In genomic region chr1:170255560-170255910, GRCm38 (mm10) we compare ENCODE assay signal across 7 mouse cellular contexts. TPM values are rescaled to one million over a fixed set of nuclear protein-coding genes. Genes with fewer than 3 reads are reported as not detected.
A peak's percentile ranks its signal among the peaks of the same experiment; 100 is the strongest.
DNase-seq lines count a peak whose midpoint lies in the region; ATAC-seq and TF ChIP-seq lines count a peak whose summit lies in the region.

No protein-coding gene starts in this region.

- DNase-seq in brain, adult 2 months (ENCODE audit: low read depth, low spot score): peak; percentile 97
- DNase-seq in heart, adult 8-10 months (ENCODE audit: low spot score): peak; percentile 87
- peak; percentile 82 to 87 for DNase-seq in kidney, adult 8-10 months
- DNase-seq in midbrain, embryonic 14.5 days: peak; percentile 94
- DNase-seq in spleen, adult 12 weeks (ENCODE audit: low spot score): peak; percentile 55

- WGBS in limb, embryonic 12.5 days: 8% methylated on average over 32 of the region's 32 CpGs
- WGBS in midbrain, embryonic 14.5 days: 2% methylated on average over 28 of the region's 32 CpGs

- no peaks in the 10 kb centered on the region for H3K4me1 ChIP-seq in embryonic fibroblast, embryonic 13.5 days (ENCODE audit: control insufficient read depth, insufficient read depth, low read length)
- H3K4me1 ChIP-seq in limb, embryonic 12.5 days (replicated peaks): no peaks in the 10 kb centered on the region
- peaks cover 3% of the 10 kb centered on the region; the same call in 1 of the 2 replicates for H3K4me1 ChIP-seq in midbrain, embryonic 14.5 days (ENCODE audit: control insufficient read depth, insufficient read depth, low read length)

- no peaks in the 10 kb centered on the region for H3K36me3 ChIP-seq in limb, embryonic 12.5 days
- no peaks in the 10 kb centered on the region for H3K36me3 ChIP-seq in midbrain, embryonic 14.5 days (ENCODE audit: control insufficient read depth, insufficient read depth, low read length)

- peak overlapping the region; percentile 66 for H3K4me3 ChIP-seq in embryonic fibroblast, embryonic 13.5 days (ENCODE audit: insufficient read depth, low read length)
- peak overlapping the region; percentile 71 for H3K4me3 ChIP-seq in limb, embryonic 12.5 days (replicated peaks)
- H3K4me3 ChIP-seq in midbrain, embryonic 14.5 days (replicated peaks; ENCODE audit: low read depth, low read length): peak overlapping the region; percentile 73

- TF ChIP-seq POLR2A in embryonic fibroblast, embryonic 13.5 days (IDR thresholded peaks at IDR 0.05; ENCODE audit: low read depth, low read length): peak; percentile 81

- TF ChIP-seq CTCF in embryonic fibroblast, embryonic 13.5 days (IDR thresholded peaks at IDR 0.05; ENCODE audit: borderline replicate concordance, insufficient read depth, low read length): no peak

- H3K27me3 ChIP-seq in limb, embryonic 12.5 days: no peaks in the 10 kb centered on the region
- H3K27me3 ChIP-seq in midbrain, embryonic 14.5 days (ENCODE audit: control insufficient read depth, insufficient read depth, low read length): 0 out of 2 replicates have a peak, but pooled peaks cover 9% of the 10 kb centered on the region

- peak overlapping the region; percentile 79 for H3K9ac ChIP-seq in limb, embryonic 12.5 days (replicated peaks)
- peak overlapping the region; percentile 80 for H3K9ac ChIP-seq in midbrain, embryonic 14.5 days (replicated peaks; ENCODE audit: low read length)

- no peak overlapping the region for H3K27ac ChIP-seq in embryonic fibroblast, embryonic 13.5 days (ENCODE audit: insufficient read depth, low read length)
- 0 out of 2 replicates have a peak overlapping the region, but pooled peaks have one; percentile 29 for H3K27ac ChIP-seq in limb, embryonic 12.5 days
- H3K27ac ChIP-seq in midbrain, embryonic 14.5 days (replicated peaks; ENCODE audit: low read depth, low read length): peak overlapping the region; percentile 26; the same call in 1 of the 2 replicates

- peak overlapping the region; percentile 71 for H3K4me2 ChIP-seq in limb, embryonic 12.5 days
- peak overlapping the region; percentile 78 for H3K4me2 ChIP-seq in midbrain, embryonic 14.5 days (ENCODE audit: low read length)

- H3K9me3 ChIP-seq in limb, embryonic 12.5 days: no peaks in the 10 kb centered on the region
- no peaks in the 10 kb centered on the region for H3K9me3 ChIP-seq in midbrain, embryonic 14.5 days (ENCODE audit: control insufficient read depth, low read length)

- peak; percentile 91 for ATAC-seq in limb, embryonic 12.5 days (ENCODE audit: insufficient number of reproducible peaks, insufficient read depth, low FRiP score, low TSS enrichment, low read depth)
- ATAC-seq in midbrain, embryonic 14.5 days (ENCODE audit: low FRiP score, low TSS enrichment): peak; percentile 99

RNA-seq across cellular contexts. Expression of gene Sh2d1b1, which starts 21.6 kb away (rescaled TPM):
- 0.19 and 0.75 TPM in 2 replicates for polyA plus RNA-seq in embryonic fibroblast, embryonic 13.5 days (2011; ENCODE audit: insufficient read length, low read depth, missing spikeins)
- total RNA-seq in heart, adult 8-10 months (2022): under 1 TPM in 2 of 4 experiments, not detected in 2; 0.19 to 0.26 TPM
- not detected in 2 replicates for polyA plus RNA-seq in limb, embryonic 12.5 days (2016; fragmentation: Nextera tagmentation; extraction: Ambion mirVana)
- not detected in 2 replicates for polyA plus RNA-seq in midbrain, embryonic 14.5 days (2014; fragmentation: Nextera tagmentation; extraction: Ambion mirVana)

RNA-seq across cellular contexts. Expression of gene Sh2d1b2, which starts 23.0 kb away (rescaled TPM):
- polyA plus RNA-seq in embryonic fibroblast, embryonic 13.5 days (2011; ENCODE audit: insufficient read length, low read depth, missing spikeins): not detected in 2 replicates
- not detected for total RNA-seq in heart, adult 8-10 months (2022)
- not detected in 2 replicates for polyA plus RNA-seq in limb, embryonic 12.5 days (2016; fragmentation: Nextera tagmentation; extraction: Ambion mirVana)
- not detected in 2 replicates for polyA plus RNA-seq in midbrain, embryonic 14.5 days (2014; fragmentation: Nextera tagmentation; extraction: Ambion mirVana)

RNA-seq across cellular contexts. Expression of gene Uhmk1, which starts 40.3 kb away (rescaled TPM):
- polyA plus RNA-seq in embryonic fibroblast, embryonic 13.5 days (2011; ENCODE audit: insufficient read length, low read depth, missing spikeins): 42.9 and 51.9 TPM in 2 replicates
- total RNA-seq in heart, adult 8-10 months (2022): 10 to 100 TPM; 17.7 to 27.8 (median 21.7) TPM
- polyA plus RNA-seq in limb, embryonic 12.5 days (2016; fragmentation: Nextera tagmentation; extraction: Ambion mirVana): 7.7 and 8.9 TPM in 2 replicates
- 11.7 and 12.8 TPM in 2 replicates for polyA plus RNA-seq in midbrain, embryonic 14.5 days (2014; fragmentation: Nextera tagmentation; extraction: Ambion mirVana)

RNA-seq across cellular contexts. Expression of gene Gm7694, which starts 50.6 kb away (rescaled TPM):
- 0.89 and 1.5 TPM in 2 replicates for polyA plus RNA-seq in embryonic fibroblast, embryonic 13.5 days (2011; ENCODE audit: insufficient read length, low read depth, missing spikeins)
- 10 to 100 TPM; 10.2 to 12.8 (median 11.7) TPM for total RNA-seq in heart, adult 8-10 months (2022)
- polyA plus RNA-seq in limb, embryonic 12.5 days (2016; fragmentation: Nextera tagmentation; extraction: Ambion mirVana): 3.3 and 4.5 TPM in 2 replicates
- polyA plus RNA-seq in midbrain, embryonic 14.5 days (2014; fragmentation: Nextera tagmentation; extraction: Ambion mirVana): 1.7 and 2.1 TPM in 2 replicates

RNA-seq across cellular contexts. Expression of gene Spata46, which starts 53.1 kb away (rescaled TPM):
- not detected in 2 replicates for polyA plus RNA-seq in embryonic fibroblast, embryonic 13.5 days (2011; ENCODE audit: insufficient read length, low read depth, missing spikeins)
- total RNA-seq in heart, adult 8-10 months (2022): not detected
- polyA plus RNA-seq in limb, embryonic 12.5 days (2016; fragmentation: Nextera tagmentation; extraction: Ambion mirVana): 1.2 and 1.5 TPM in 2 replicates
- polyA plus RNA-seq in midbrain, embryonic 14.5 days (2014; fragmentation: Nextera tagmentation; extraction: Ambion mirVana): 0.89 and 0.96 TPM in 2 replicates
